Mouse (Mus musculus) natural killer cell, adult 2 months (primary cell): ENCODE measurements around the gene Tbc1d21.

Experiments
- DNase-seq, 2 experiments: peaks; one replicate each; pipeline ENCODE4 v3.0.0; 2022; ENCODE audit warnings: low spot score in 2 of 2

The Tbc1d21 gene

GRCm38 (mm10) chr9:58345963-58346362, 24.3 kb downstream of the Tbc1d21 start:
- DNase-seq, result no peak

- DNase-seq, result no peak
These were observed 28.5 kb downstream of the Tbc1d21 start for GRCm38 (mm10) chr9:58341795-58342194.

GRCm38 (mm10) chr9:58336650-58337281, 33.5 kb downstream of the Tbc1d21 start:
- DNase-seq, result no peak

GRCm38 (mm10) chr9:58331276-58331675, 39.0 kb downstream of the Tbc1d21 start:
- no peak for DNase-seq

GRCm38 (mm10) chr9:58330293-58330692, 40.0 kb downstream of the Tbc1d21 start:
- no peak for DNase-seq

- DNase-seq, result no peak
These were observed 42.9 kb downstream of the Tbc1d21 start for GRCm38 (mm10) chr9:58327382-58327781.

GRCm38 (mm10) chr9:58326477-58327180, 43.6 kb downstream of the Tbc1d21 start:
- DNase-seq, result no peak

- no peak for DNase-seq
These were observed 48.6 kb downstream of the Tbc1d21 start for GRCm38 (mm10) chr9:58321681-58322080.

- no peak for DNase-seq
These were observed 51.9 kb downstream of the Tbc1d21 start for GRCm38 (mm10) chr9:58318317-58318716.

- no peak for DNase-seq
These were observed 52.9 kb downstream of the Tbc1d21 start for GRCm38 (mm10) chr9:58317381-58317780.

GRCm38 (mm10) chr9:58316784-58317183, 53.5 kb downstream of the Tbc1d21 start:
- no peak for DNase-seq

GRCm38 (mm10) chr9:58315850-58316249, 54.4 kb downstream of the Tbc1d21 start:
- no peak for DNase-seq

- DNase-seq, result no peak
These were observed 55.4 kb downstream of the Tbc1d21 start for GRCm38 (mm10) chr9:58314682-58315360.

- DNase-seq, result no peak
These were observed 57.3 kb downstream of the Tbc1d21 start, which contains the start of gene Loxl1 for GRCm38 (mm10) chr9:58312944-58313359. Gene Loxl1 (minus strand): TSS chr9:58313186.

GRCm38 (mm10) chr9:58312196-58312943, 57.9 kb downstream of the Tbc1d21 start:
- no peak for DNase-seq

GRCm38 (mm10) chr9:58311191-58311910, 58.9 kb downstream of the Tbc1d21 start:
- no peak for DNase-seq

- no peak for DNase-seq
These were observed 60.1 kb downstream of the Tbc1d21 start for GRCm38 (mm10) chr9:58310043-58310660.
